Mouse (Mus musculus): ENCODE measurements at regions not wholly inside any gene's neighbourhood (a gene's known extent, or its start where the extent isn't known, plus 50 kb on each side); places are given as distances from the start of the nearest gene placed in this dataset.
A peak's percentile ranks its signal among the peaks of the same experiment; 100 is the strongest.
"Not testable (repeated sequence)": the region's sequence is repeated elsewhere in the genome, so short reads cannot be mapped to it uniquely, and the experiment has no call there.

GRCm38 (mm10) chr4:6600766-6601367 is 1638.0 kb downstream of the Car8 start:
- no peak for DNase-seq (ENCODE audit: low spot score)

DNA sequence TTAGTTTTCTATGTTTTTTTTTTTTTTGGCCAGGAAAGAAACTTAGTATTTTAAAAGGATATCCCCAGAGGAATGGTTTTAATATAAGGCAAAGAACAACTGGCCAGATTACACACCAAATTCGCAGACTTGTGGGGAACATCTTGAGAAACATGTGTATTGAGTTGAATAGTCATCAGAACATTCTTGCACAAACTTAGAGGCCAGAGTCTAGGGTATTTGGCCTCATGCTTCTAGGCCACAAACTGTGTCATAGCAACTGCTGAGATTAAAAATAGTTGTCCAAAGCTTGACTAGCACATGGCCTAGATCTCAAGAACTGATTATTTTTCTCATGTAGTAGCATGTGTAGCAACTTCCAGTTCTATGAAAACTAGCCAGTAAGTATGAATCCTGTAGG is 1642.5 kb downstream of the Car8 start:
- DNase-seq (ENCODE audit: low spot score), result no peak

GRCm38 (mm10) chr4:6592890-6593289 is 1646.0 kb downstream of the Car8 start:
- DNase-seq (ENCODE audit: low spot score), result not testable (repeated sequence)

DNA sequence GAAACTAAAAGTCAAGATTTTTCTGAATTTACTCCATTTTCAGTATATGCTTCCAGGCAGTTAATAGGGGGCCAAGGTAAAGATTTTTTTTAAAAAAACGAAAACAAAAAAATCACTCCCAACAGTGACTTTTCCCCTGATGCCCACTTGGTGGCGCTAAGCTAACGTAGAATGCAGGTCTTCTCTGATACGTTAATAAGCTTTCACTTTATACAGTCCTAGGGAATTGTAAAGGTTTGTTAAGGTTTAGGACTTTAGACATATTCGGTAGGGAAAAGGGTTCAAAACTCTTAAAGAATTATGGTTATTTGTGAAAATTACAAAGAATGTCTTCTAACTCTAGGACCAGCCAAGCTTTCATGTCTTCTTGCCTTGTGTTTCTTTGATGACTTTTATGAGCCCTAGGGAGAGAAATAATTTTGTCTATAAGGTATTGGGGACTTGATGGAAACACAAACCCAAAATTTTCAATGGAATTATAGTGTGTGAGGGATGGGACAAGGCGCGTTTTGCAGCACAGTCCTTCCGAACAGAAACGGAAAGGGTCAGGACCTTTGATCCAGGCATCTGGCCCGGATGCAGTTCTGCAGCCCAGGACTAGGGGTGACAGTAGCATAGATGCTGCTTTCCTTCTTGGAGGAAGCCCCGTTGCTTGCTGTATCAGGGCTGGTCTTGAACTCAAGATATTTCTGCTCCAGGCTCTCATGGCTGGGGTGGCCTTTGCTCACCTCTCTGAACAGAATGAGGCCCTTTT is 1677.1 kb downstream of the Car8 start:
- DNase-seq (ENCODE audit: low spot score), result peak; percentile 31

GRCm38 (mm10) chr4:6539626-6540025 is 1699.2 kb downstream of the Car8 start:
- no peak for DNase-seq (ENCODE audit: low spot score)

DNA sequence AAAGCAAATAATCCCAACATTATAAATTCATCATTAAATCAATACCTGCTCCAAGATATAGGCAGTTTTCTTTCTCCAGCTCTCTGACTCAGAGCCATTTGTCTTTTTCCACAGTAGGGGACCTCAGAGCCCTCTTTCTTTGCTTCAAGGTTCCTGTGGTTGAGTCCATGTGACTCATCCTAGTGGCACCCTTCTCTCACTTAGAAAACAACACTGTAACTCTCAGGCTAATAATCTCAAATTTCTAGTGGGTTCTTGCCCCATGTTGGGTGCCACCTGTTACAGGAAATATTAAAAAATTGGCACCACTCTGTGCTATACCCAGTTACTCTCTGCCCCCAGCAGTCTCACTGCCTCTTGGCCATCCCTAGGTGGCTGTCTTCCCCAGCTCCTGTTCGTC is 1706.4 kb downstream of the Car8 start:
- DNase-seq (ENCODE audit: low spot score), result no peak

DNA sequence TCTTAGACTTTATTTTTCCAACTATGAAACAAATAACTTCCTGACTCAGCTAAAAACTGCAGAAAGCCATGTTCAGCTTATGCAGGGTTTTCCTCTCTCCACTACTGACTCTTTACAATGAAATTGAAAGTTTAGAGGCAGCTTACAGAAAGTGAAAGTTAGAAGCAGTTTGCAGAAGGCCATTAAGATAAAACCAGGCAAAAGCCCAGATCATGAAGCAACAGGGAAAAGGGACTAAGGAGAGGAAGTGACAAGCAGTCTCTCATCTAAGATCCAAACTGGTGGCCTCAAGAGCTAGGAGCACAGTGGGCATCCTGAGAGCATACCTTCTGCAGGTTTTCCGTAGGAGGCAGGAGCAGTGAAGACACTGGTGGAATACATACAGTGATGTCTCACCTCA is 1721.2 kb downstream of the Car8 start:
- DNase-seq (ENCODE audit: low spot score), result no peak

- peak; percentile 66 for DNase-seq (ENCODE audit: low spot score)
Observed at GRCm38 (mm10) chr4:6514823-6515222, 1721.7 kb upstream of the Impad1 start.

DNA sequence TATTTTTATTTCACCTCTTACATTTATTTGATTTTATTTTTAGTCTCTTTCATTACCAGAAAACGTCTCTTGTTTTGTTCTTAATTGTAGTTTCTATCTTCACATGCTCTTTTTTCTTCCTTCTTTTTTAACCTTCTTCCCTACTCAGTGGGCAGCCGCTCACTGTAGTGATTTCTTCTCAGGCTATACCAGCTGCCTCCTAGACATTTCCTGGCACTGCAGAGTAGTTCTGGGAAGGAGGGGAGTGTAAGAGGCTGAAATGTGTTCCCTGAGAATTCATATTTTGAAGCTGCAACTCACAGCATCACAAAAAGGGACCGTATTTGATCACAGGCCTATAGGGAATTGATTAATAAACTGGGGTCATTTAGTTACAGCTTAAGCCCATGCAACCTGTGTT is 1720.5 kb upstream of the Impad1 start:
- DNase-seq (ENCODE audit: low spot score), result no peak

- DNase-seq (ENCODE audit: low spot score), result peak; percentile 51
Observed at GRCm38 (mm10) chr4:6512749-6513364, 1719.7 kb upstream of the Impad1 start.

DNA sequence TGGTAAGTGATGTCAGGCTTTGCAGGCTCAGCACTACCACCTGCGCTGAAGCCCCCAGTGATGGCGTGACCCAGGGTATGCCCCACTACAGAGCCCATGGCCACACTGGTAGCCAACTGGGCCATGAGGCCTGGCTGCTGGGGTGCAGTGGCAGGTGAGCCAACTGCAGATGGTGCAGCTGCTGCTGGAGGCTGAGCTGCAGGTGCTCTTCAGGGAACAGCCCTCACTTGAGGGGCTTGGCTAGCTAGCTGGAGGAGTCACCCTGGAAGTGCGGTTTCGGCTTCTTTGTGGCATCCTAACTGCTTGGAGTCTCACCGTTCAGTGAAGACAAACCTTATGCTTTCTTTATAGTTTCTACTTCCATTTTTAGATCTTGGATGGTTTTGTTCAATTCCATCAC is 1714.9 kb upstream of the Impad1 start:
- DNase-seq (ENCODE audit: low spot score), result no peak

Data from T-cell, adult 2 months (primary cell).